Mouse (Mus musculus) E14TG2a.4 (cell line): Measurements from ENCODE around the gene Susd6.

Experiments used
- CTCF ChIP-seq: conservative IDR thresholded peaks from 2 replicates; pipeline ENCODE4 v1.5.1; 2014; ENCODE audit warnings: low read length
- POU5F1 ChIP-seq: IDR thresholded peaks from 2 replicates; pipeline ENCODE4 v1.6.1; 2014; ENCODE audit warnings: low read length, borderline replicate concordance

- no peak for TF ChIP-seq CTCF
- TF ChIP-seq POU5F1 = no peak
These were observed 64.8 kb downstream of the Susd6 start for GRCm38 (mm10) chr12:80855100-80855499.
